Mouse (Mus musculus) myocyte (in vitro differentiated cells): ENCODE results near the gene H2-T3. TPM values are rescaled to one million over a fixed set of nuclear protein-coding genes. Genes with fewer than 3 reads are reported as not detected.
A peak's percentile ranks its signal among the peaks of the same experiment; 100 is the strongest.

Experiments
- H3K27me3 ChIP-seq: one replicate; pipeline ENCODE4 v1.6.1; 2011; ENCODE audit not compliant: control insufficient read depth, insufficient read depth, insufficient read length
- H3K36me3 ChIP-seq: one replicate; pipeline ENCODE4 v1.6.1; 2011; ENCODE audit not compliant: control insufficient read depth, insufficient read depth
- H3K4me2 ChIP-seq: one replicate; pipeline ENCODE4 v1.6.1; 2011; ENCODE audit warnings: low read depth, control low read depth
- H3K4me3 ChIP-seq: one replicate; pipeline ENCODE4 v1.5.1; 2011; ENCODE audit warnings: mild to moderate bottlenecking, control low read depth, moderate library complexity
- H3K79me2 ChIP-seq: one replicate; pipeline ENCODE4 v1.6.1; 2011; ENCODE audit not compliant: control insufficient read depth, insufficient read depth
- H3ac ChIP-seq: one replicate; pipeline ENCODE4 v1.6.1; 2011; ENCODE audit not compliant: control insufficient read depth, insufficient read length
- CEBPB ChIP-seq: IDR thresholded peaks from 2 replicates; pipeline ENCODE4 v1.6.1; 2011; ENCODE audit warnings: mild to moderate bottlenecking, moderate library complexity; ENCODE audit not compliant: poor library complexity, insufficient read depth, severe bottlenecking
- E2F4 ChIP-seq: IDR thresholded peaks from one replicate; pipeline ENCODE4 v1.6.1; 2011; ENCODE audit warnings: mild to moderate bottlenecking, control low read depth, moderate library complexity; ENCODE audit not compliant: insufficient read depth
- MAX ChIP-seq: IDR thresholded peaks from one replicate; pipeline ENCODE4 v1.6.1; 2011; ENCODE audit warnings: low read depth, mild to moderate bottlenecking, control low read depth
- MYOD1 ChIP-seq, 3 experiments: IDR thresholded peaks; one replicate each; pipeline ENCODE4 v1.6.1; 2011; ENCODE audit warnings: control low read depth in 2 of 3, low read depth in 2 of 3, mild to moderate bottlenecking in 2 of 3, moderate library complexity in 1 of 3; ENCODE audit not compliant: insufficient read length in 2 of 3, control insufficient read depth in 1 of 3
- MYOG ChIP-seq, 3 experiments: IDR thresholded peaks; one replicate each; pipeline ENCODE4 v1.6.1; 2011; ENCODE audit warnings: control low read depth in 2 of 3, low read depth in 2 of 3, mild to moderate bottlenecking in 2 of 3; ENCODE audit not compliant: insufficient read length in 2 of 3, control insufficient read depth in 1 of 3, insufficient read depth in 1 of 3
- POLR2A ChIP-seq: IDR thresholded peaks from one replicate; pipeline ENCODE4 v1.6.1; 2011; ENCODE audit warnings: low read depth, mild to moderate bottlenecking, control low read depth, moderate library complexity; ENCODE audit not compliant: insufficient read length
- POLR2AphosphoS2 ChIP-seq: IDR thresholded peaks from one replicate; pipeline ENCODE4 v1.6.1; 2011; ENCODE audit warnings: low read depth, control low read depth; ENCODE audit not compliant: insufficient read length
- REST ChIP-seq: IDR thresholded peaks from one replicate; pipeline ENCODE4 v1.6.1; 2011; ENCODE audit warnings: mild to moderate bottlenecking, control low read depth, moderate library complexity; ENCODE audit not compliant: insufficient read depth, insufficient read length
- SRF ChIP-seq: IDR thresholded peaks from one replicate; pipeline ENCODE4 v1.6.1; 2011; ENCODE audit warnings: low read depth; ENCODE audit not compliant: control insufficient read depth, insufficient read length
- TCF12 ChIP-seq: IDR thresholded peaks from one replicate; pipeline ENCODE4 v1.6.1; 2011; ENCODE audit warnings: mild to moderate bottlenecking, control low read depth; ENCODE audit not compliant: poor library complexity, insufficient read depth, severe bottlenecking
- TCF3 ChIP-seq: IDR thresholded peaks from one replicate; pipeline ENCODE4 v1.6.1; 2011; ENCODE audit warnings: low read depth, control low read depth; ENCODE audit not compliant: insufficient read length
- USF1 ChIP-seq: IDR thresholded peaks from one replicate; pipeline ENCODE4 v1.6.1; 2011; ENCODE audit warnings: low read depth, mild to moderate bottlenecking, control low read depth, moderate library complexity
- polyA plus RNA-seq: library from polyadenylated mRNA; unstranded; fragments of >200 nt; fragmentation: generic; extraction: Trizol; gene quantifications from one replicate; pipeline ENCODE4 v1.2.1, GENCODE M21; 2012; ENCODE audit warnings: missing spikeins

Gene H2-T3
- polyA plus RNA-seq, 1 experiment, result not detected

DNA sequence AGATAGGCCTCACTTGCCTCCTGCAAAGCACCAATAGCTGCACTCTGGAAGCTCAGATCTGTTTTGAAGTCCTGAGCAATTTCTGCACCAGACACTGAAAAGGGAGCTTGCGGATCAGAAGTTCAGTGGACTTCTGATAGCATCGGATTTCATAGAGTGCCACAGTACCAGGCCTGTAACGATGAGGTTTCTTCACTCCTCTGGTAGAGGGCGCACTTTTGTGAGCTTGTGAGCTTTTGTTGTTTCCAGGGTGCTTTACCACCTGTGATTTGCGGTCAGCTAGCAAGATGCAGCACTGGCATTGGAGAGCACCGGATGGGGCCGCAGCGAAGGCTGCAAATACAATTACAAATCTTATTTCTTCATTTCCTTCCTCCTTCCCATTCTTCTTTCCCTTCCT is 36.8 kb upstream of the H2-T3 start:
- H3K36me3 ChIP-seq, result no peaks in the 10 kb centered on the region
- H3K27me3 ChIP-seq, result peaks cover 32% of the 10 kb centered on the region
- TF ChIP-seq SRF (no peak), REST (no peak), POLR2AphosphoS2 (no peak), MAX (no peak), E2F4 (no peak), MYOD1 (IDR thresholded peaks at IDR 0.05; ENCODE audit: control insufficient read depth in 1 of 3, insufficient read length in 2 of 3, low read depth in 2 of 3) (peak in 1 of 3 experiments; percentile 24), MYOG (IDR thresholded peaks at IDR 0.05; ENCODE audit: control insufficient read depth in 1 of 3, insufficient read depth in 1 of 3, insufficient read length in 2 of 3, low read depth in 2 of 3) (peak in 1 of 3 experiments; percentile 40)
- H3ac ChIP-seq, result no peak overlapping the region
- H3K79me2 ChIP-seq, result no peaks in the 10 kb centered on the region
- no peak overlapping the region for H3K4me2 ChIP-seq
- H3K4me3 ChIP-seq, result no peak overlapping the region

DNA sequence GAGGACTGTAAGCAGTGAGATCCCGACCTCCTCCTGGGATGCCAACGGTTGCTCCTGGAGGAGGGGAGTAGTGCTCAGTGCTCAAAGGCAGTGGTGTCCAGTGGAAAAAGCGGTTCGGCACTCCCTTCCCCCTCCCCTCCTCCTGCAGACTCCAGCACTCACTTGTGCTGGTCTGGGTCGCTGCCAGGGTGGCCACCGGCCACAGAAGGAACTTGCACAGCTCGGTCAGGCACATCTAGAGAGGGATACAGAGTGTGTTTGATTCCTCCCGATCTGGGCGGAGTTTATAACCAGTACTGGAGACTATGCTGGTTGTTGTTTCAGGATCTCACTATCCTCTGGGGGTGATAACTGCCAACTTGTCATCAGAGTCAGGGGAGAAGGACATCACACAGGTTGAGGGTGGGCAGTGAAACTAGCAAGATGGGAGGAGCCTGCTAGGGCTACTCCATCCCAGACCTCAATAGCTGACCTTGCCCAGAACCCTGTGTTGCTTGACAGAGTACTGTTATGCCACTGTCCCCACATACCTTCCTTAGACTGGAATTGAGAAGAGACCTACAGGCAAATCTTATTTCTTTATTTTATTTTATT is 35.2 kb upstream of the H2-T3 start:
- TF ChIP-seq CEBPB, result no peak
- TF ChIP-seq E2F4, result no peak
- TF ChIP-seq MYOD1 (IDR thresholded peaks at IDR 0.05; ENCODE audit: control insufficient read depth in 1 of 3, insufficient read length in 2 of 3, low read depth in 2 of 3), result no peak
- TF ChIP-seq MYOG (IDR thresholded peaks at IDR 0.05; ENCODE audit: control insufficient read depth in 1 of 3, insufficient read depth in 1 of 3, insufficient read length in 2 of 3, low read depth in 2 of 3), result no peak
- no peak for TF ChIP-seq TCF12
- TF ChIP-seq TCF3, result no peak
- no peak for TF ChIP-seq USF1
- no peak for TF ChIP-seq REST
- TF ChIP-seq POLR2A, result no peak
- TF ChIP-seq POLR2AphosphoS2, result no peak
- Histone ChIP-seq H3K4me2 (peak overlapping the region; percentile 12), H3K79me2 (no peaks in the 10 kb centered on the region), H3K27me3 (peaks cover 44% of the 10 kb centered on the region), H3K4me3 (no peak overlapping the region), H3K36me3 (no peaks in the 10 kb centered on the region), H3ac (no peak overlapping the region)

DNA sequence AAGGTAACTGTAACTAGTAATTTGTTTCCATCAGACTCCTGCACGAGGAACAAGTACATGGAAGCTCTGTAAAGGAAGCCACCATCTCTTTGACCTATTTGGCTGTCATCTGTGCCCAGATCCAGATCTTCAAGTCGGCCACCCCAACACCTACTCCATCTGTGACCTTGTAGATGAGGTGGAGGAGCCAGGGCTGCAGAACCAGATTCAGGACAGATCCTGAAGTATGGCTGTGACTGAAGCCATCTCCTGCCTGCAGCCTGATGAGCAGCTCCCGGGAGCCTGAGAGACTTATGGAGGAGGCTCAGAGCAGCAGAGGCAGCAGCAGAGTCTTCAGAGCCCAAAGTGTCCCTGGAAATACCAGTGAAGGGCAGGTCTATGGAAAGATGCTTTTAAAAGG is 34.4 kb upstream of the H2-T3 start:
- Histone ChIP-seq H3ac (no peak overlapping the region), H3K4me3 (no peak overlapping the region), H3K27me3 (peaks cover 49% of the 10 kb centered on the region), H3K36me3 (no peaks in the 10 kb centered on the region), H3K79me2 (no peaks in the 10 kb centered on the region), H3K4me2 (no peak overlapping the region)
- TF ChIP-seq E2F4 (no peak), TCF12 (no peak), MYOD1 (IDR thresholded peaks at IDR 0.05; ENCODE audit: control insufficient read depth in 1 of 3, insufficient read length in 2 of 3, low read depth in 2 of 3) (no peak), MYOG (IDR thresholded peaks at IDR 0.05; ENCODE audit: control insufficient read depth in 1 of 3, insufficient read depth in 1 of 3, insufficient read length in 2 of 3, low read depth in 2 of 3) (no peak), USF1 (no peak), POLR2AphosphoS2 (no peak), TCF3 (no peak)

DNA sequence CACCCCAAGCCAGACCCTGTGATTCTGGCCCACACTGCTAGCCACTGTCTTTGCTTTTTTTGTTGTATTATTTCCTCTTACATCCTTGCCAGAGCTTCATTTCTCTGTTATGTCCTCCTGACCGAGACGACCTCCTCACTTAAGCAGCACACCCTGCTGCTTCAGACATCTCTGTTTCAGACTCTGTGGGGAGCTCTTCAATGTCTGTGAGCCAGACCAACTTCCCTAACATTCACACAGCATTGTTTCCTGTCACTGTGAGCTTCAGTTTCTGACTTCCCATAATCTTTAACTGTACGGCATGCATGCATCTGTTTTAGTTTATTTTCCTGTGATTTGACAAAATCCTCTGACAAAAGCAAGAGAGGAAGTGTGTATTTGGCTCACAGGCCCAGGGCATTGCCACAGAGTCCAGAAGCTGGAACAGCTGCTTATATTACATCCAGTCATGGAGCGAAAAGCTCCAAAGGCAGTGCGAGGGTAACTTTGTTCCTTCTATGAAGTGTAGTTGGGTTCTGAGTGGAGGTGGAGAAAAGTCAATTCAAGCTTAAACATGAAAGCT is 28.6 kb upstream of the H2-T3 start:
- H3K27me3 ChIP-seq, result peaks cover 46% of the 10 kb centered on the region
- H3K4me3 ChIP-seq, result no peak overlapping the region
- H3K79me2 ChIP-seq, result no peaks in the 10 kb centered on the region
- H3K36me3 ChIP-seq, result no peaks in the 10 kb centered on the region
- H3ac ChIP-seq, result no peak overlapping the region
- no peak overlapping the region for H3K4me2 ChIP-seq
- TF ChIP-seq SRF, result no peak
- no peak for TF ChIP-seq POLR2AphosphoS2
- TF ChIP-seq MYOD1 (IDR thresholded peaks at IDR 0.05; ENCODE audit: control insufficient read depth in 1 of 3, insufficient read length in 2 of 3, low read depth in 2 of 3), result no peak
- no peak for TF ChIP-seq MAX
- TF ChIP-seq USF1, result no peak
- no peak for TF ChIP-seq POLR2A
- no peak for TF ChIP-seq REST
- TF ChIP-seq CEBPB, result no peak
- no peak for TF ChIP-seq E2F4
- no peak for TF ChIP-seq TCF12
- no peak for TF ChIP-seq MYOG (IDR thresholded peaks at IDR 0.05; ENCODE audit: control insufficient read depth in 1 of 3, insufficient read depth in 1 of 3, insufficient read length in 2 of 3, low read depth in 2 of 3)
- no peak for TF ChIP-seq TCF3

DNA sequence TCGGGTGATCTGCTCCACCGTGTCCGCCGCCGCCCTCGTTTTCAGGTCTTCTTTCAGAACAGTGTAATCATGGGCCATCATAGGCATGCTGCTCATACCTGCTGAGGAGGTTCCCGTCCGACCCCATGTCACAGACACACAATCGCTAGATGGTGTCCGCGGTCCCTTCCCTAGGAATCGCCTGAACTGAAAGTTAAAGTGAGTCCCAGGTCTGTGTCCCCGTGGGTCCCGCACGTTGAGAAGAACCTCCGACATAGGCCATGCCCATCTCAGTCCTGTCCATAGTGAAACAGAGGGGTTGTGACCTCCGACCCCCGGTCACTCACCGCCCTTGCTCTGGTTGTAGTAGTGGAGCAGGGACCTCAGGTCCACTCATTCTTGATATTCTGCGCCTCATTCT is 25.5 kb upstream of the H2-T3 start:
- H3ac ChIP-seq, result no peak overlapping the region
- H3K27me3 ChIP-seq, result peaks cover 35% of the 10 kb centered on the region
- no peaks in the 10 kb centered on the region for H3K36me3 ChIP-seq
- no peak overlapping the region for H3K4me3 ChIP-seq
- TF ChIP-seq SRF (no peak), USF1 (no peak), MYOD1 (IDR thresholded peaks at IDR 0.05; ENCODE audit: control insufficient read depth in 1 of 3, insufficient read length in 2 of 3, low read depth in 2 of 3) (no peak)
- no peak overlapping the region for H3K4me2 ChIP-seq
- no peaks in the 10 kb centered on the region for H3K79me2 ChIP-seq
